Mouse (Mus musculus) MEL (cell line): ENCODE results near the gene Clpb. TPM values are rescaled to one million over a fixed set of nuclear protein-coding genes. Genes with fewer than 3 reads are reported as not detected.
A peak's percentile ranks its signal among the peaks of the same experiment; 100 is the strongest.

Experiments
- DNase-seq: peaks from one replicate; pipeline ENCODE4 v3.0.0; 2011; ENCODE audit warnings: low read depth, low spot score
- H3K27ac ChIP-seq: 2 replicates; pipeline ENCODE4 v1.5.1; 2012; ENCODE audit warnings: low read depth, mild to moderate bottlenecking, control low read depth, low read length, moderate library complexity; ENCODE audit not compliant: control insufficient read depth
- H3K27me3 ChIP-seq, 2 experiments: fragments of 150-350 bp in 1 of 2; sonication (generic) in 1 of 2; 2 replicates each; pipeline ENCODE4 v1.6.1; 2012; ENCODE audit warnings: low read length in 2 of 2, mild to moderate bottlenecking in 2 of 2, improper control_type of control experiment in 1 of 2, moderate library complexity in 1 of 2; ENCODE audit not compliant: insufficient read depth in 2 of 2, control insufficient read depth in 1 of 2
- H3K36me3 ChIP-seq, 2 experiments: 2 replicates each; pipeline ENCODE4 v1.6.1; 2012 to 2014; ENCODE audit warnings: low read length in 2 of 2, improper control_type of control experiment in 1 of 2, inconsistent platforms in 1 of 2, mild to moderate bottlenecking in 1 of 2; ENCODE audit not compliant: insufficient read depth in 2 of 2, control insufficient read depth in 1 of 2
- H3K4me1 ChIP-seq, 2 experiments: fragments of 150-350 bp in 1 of 2; sonication (generic) in 1 of 2; 2 replicates each; pipeline ENCODE4 v1.6.1; 2012; ENCODE audit warnings: low read length in 2 of 2, improper control_type of control experiment in 1 of 2, mild to moderate bottlenecking in 1 of 2; ENCODE audit not compliant: insufficient read depth in 2 of 2, control insufficient read depth in 1 of 2
- H3K4me3 ChIP-seq, 2 experiments: fragments of 150-350 bp in 1 of 2; sonication (generic) in 1 of 2; 2 replicates each; pipeline ENCODE4 v1.5.1; 2012; ENCODE audit warnings: low read depth in 2 of 2, low read length in 2 of 2, mild to moderate bottlenecking in 2 of 2, moderate library complexity in 2 of 2, control low read depth in 1 of 2, improper control_type of control experiment in 1 of 2; ENCODE audit not compliant: control insufficient read depth in 1 of 2, insufficient read depth in 1 of 2
- H3K79me2 ChIP-seq: 2 replicates; pipeline ENCODE4 v1.6.1; 2012; ENCODE audit warnings: mild to moderate bottlenecking, low read length, moderate library complexity; ENCODE audit not compliant: control insufficient read depth, poor library complexity, insufficient read depth
- H3K9ac ChIP-seq: 2 replicates; pipeline ENCODE4 v1.6.1; 2012; ENCODE audit warnings: low read depth, mild to moderate bottlenecking, control low read depth, low read length, moderate library complexity; ENCODE audit not compliant: control insufficient read depth, poor library complexity, severe bottlenecking
- H3K9me3 ChIP-seq: fragments of 150-350 bp; sonication (generic); replicated peaks from 2 replicates; pipeline ENCODE4 v1.6.1; 2012; ENCODE audit warnings: mild to moderate bottlenecking, low read length, improper control_type of control experiment, moderate library complexity; ENCODE audit not compliant: insufficient read depth
- BHLHE40 ChIP-seq: IDR thresholded peaks from 2 replicates; pipeline ENCODE4 v1.6.1; 2012; ENCODE audit warnings: low read depth, mild to moderate bottlenecking, inconsistent platforms, low read length, improper control_type of control experiment, borderline replicate concordance
- CHD1 ChIP-seq: IDR thresholded peaks from 2 replicates; pipeline ENCODE4 v1.6.1; 2012; ENCODE audit warnings: low read depth, mild to moderate bottlenecking, inconsistent platforms, low read length, improper control_type of control experiment
- CHD2 ChIP-seq: IDR thresholded peaks from 2 replicates; pipeline ENCODE4 v1.6.1; 2011; ENCODE audit warnings: low read length, improper control_type of control experiment
- CTCF ChIP-seq, 3 experiments: IDR thresholded peaks in 2 of 3; conservative IDR thresholded peaks in 1 of 3; 2 replicates each; pipeline ENCODE4 v1.5.1; 2011 to 2012; ENCODE audit warnings: low read length in 3 of 3, low read depth in 2 of 3, mild to moderate bottlenecking in 2 of 3, improper control_type of control experiment in 1 of 3, inconsistent platforms in 1 of 3, mixed read lengths in 1 of 3, moderate library complexity in 1 of 3; ENCODE audit not compliant: control insufficient read depth in 1 of 3, insufficient read depth in 1 of 3, poor library complexity in 1 of 3, severe bottlenecking in 1 of 3
- ELF1 ChIP-seq: IDR thresholded peaks from 2 replicates; pipeline ENCODE4 v1.6.1; 2014; ENCODE audit warnings: low read depth, mild to moderate bottlenecking, inconsistent platforms, low read length, improper control_type of control experiment, moderate library complexity
- EP300 ChIP-seq, 2 experiments: IDR thresholded peaks; 2 replicates each; pipeline ENCODE4 v1.6.1; 2011; ENCODE audit warnings: improper control_type of control experiment in 2 of 2, low read length in 2 of 2, low read depth in 1 of 2, mild to moderate bottlenecking in 1 of 2
- GABPA ChIP-seq: IDR thresholded peaks from 2 replicates; pipeline ENCODE4 v1.6.1; 2012; ENCODE audit warnings: low read depth, mild to moderate bottlenecking, inconsistent platforms, low read length, improper control_type of control experiment, moderate library complexity
- HCFC1 ChIP-seq: IDR thresholded peaks from 2 replicates; pipeline ENCODE4 v1.6.1; 2012; ENCODE audit warnings: low read depth, mild to moderate bottlenecking, inconsistent platforms, low read length, improper control_type of control experiment, moderate library complexity
- JUND ChIP-seq: IDR thresholded peaks from 2 replicates; pipeline ENCODE4 v1.6.1; 2011; ENCODE audit warnings: low read depth, mild to moderate bottlenecking, improper control_type of control experiment, low read length
- KAT2A ChIP-seq: conservative IDR thresholded peaks from 2 replicates; pipeline ENCODE4 v1.6.1; 2012; ENCODE audit warnings: low read depth, low read length, improper control_type of control experiment, inconsistent platforms
- MAFK ChIP-seq: IDR thresholded peaks from 2 replicates; pipeline ENCODE4 v1.6.1; 2011; ENCODE audit warnings: low read depth, mild to moderate bottlenecking, low read length, improper control_type of control experiment, borderline replicate concordance
- MXI1 ChIP-seq: IDR thresholded peaks from 2 replicates; pipeline ENCODE4 v1.6.1; 2011; ENCODE audit warnings: mild to moderate bottlenecking, low read depth, low read length, improper control_type of control experiment
- MYB ChIP-seq: IDR thresholded peaks from 2 replicates; pipeline ENCODE4 v1.6.1; 2011; ENCODE audit warnings: mild to moderate bottlenecking, low read depth, low read length, improper control_type of control experiment
- NRF1 ChIP-seq: IDR thresholded peaks from 2 replicates; pipeline ENCODE4 v1.6.1; 2014; ENCODE audit warnings: low read depth, mild to moderate bottlenecking, inconsistent platforms, low read length, improper control_type of control experiment, moderate library complexity; ENCODE audit not compliant: poor library complexity, insufficient read depth, severe bottlenecking
- POLR2AphosphoS2 ChIP-seq: IDR thresholded peaks from 2 replicates; pipeline ENCODE4 v1.6.1; 2011; ENCODE audit warnings: low read length, improper control_type of control experiment
- POLR2AphosphoS5 ChIP-seq: IDR thresholded peaks from 2 replicates; pipeline ENCODE4 v1.6.1; 2012; ENCODE audit warnings: low read depth, borderline replicate concordance, mild to moderate bottlenecking, inconsistent platforms, low read length, moderate library complexity, mixed read lengths
- RCOR1 ChIP-seq: IDR thresholded peaks from 2 replicates; pipeline ENCODE4 v1.6.1; 2012; ENCODE audit warnings: low read depth, mild to moderate bottlenecking, inconsistent platforms, low read length, improper control_type of control experiment
- SMC3 ChIP-seq: IDR thresholded peaks from 2 replicates; pipeline ENCODE4 v1.6.1; 2011; ENCODE audit warnings: low read depth, low read length, improper control_type of control experiment
- TBP ChIP-seq: IDR thresholded peaks from 2 replicates; pipeline ENCODE4 v1.8.0; 2011; ENCODE audit warnings: low read depth, low read length, improper control_type of control experiment
- UBTF ChIP-seq: IDR thresholded peaks from 2 replicates; pipeline ENCODE4 v1.6.1; 2012; ENCODE audit warnings: low read depth, mild to moderate bottlenecking, inconsistent platforms, low read length, improper control_type of control experiment, moderate library complexity, borderline replicate concordance; ENCODE audit not compliant: insufficient read depth
- USF2 ChIP-seq, 2 experiments: IDR thresholded peaks; 2 replicates each; pipeline ENCODE4 v1.6.1; 2011 to 2012; ENCODE audit warnings: improper control_type of control experiment in 2 of 2, low read length in 2 of 2, borderline replicate concordance in 1 of 2, inconsistent platforms in 1 of 2, low read depth in 1 of 2, mild to moderate bottlenecking in 1 of 2; ENCODE audit not compliant: insufficient read depth in 1 of 2
- ZC3H11A ChIP-seq: IDR thresholded peaks from 2 replicates; pipeline ENCODE4 v1.6.1; 2012; ENCODE audit warnings: low read depth, mild to moderate bottlenecking, inconsistent platforms, low read length, improper control_type of control experiment
- ZKSCAN1 ChIP-seq: IDR thresholded peaks from 2 replicates; pipeline ENCODE4 v1.6.1; 2012; ENCODE audit warnings: low read depth, mild to moderate bottlenecking, inconsistent platforms, low read length, improper control_type of control experiment, moderate library complexity
- ZNF384 ChIP-seq: IDR thresholded peaks from 2 replicates; pipeline ENCODE4 v1.6.1; 2012; ENCODE audit warnings: low read depth, mild to moderate bottlenecking, inconsistent platforms, low read length, improper control_type of control experiment
- polyA plus RNA-seq, 2 experiments: library from polyadenylated mRNA; stranded (reverse) in 1 of 2; unstranded in 1 of 2; fragments of >175 nt in 1 of 2; fragments of >200 nt in 1 of 2; gene quantifications; 2 replicates each; pipeline versions ENCODE4 v1.2.1 to v1.2.4; 2012; ENCODE audit warnings: low replicate concordance in 2 of 2, low read depth in 1 of 2; ENCODE audit not compliant: insufficient read length in 2 of 2, insufficient read depth in 1 of 2, missing spikeins in 1 of 2
- total RNA-seq: library from RNA; depleted of rRNA; stranded (reverse); fragments of 300-350 nt; gene quantifications from 2 replicates; pipeline ENCODE4 v1.2.3, GENCODE M21; 2012

The Clpb gene
- total and polyA plus RNA-seq, 3 experiments = 59.0 to 71.5 TPM; not detected in 1

DNA sequence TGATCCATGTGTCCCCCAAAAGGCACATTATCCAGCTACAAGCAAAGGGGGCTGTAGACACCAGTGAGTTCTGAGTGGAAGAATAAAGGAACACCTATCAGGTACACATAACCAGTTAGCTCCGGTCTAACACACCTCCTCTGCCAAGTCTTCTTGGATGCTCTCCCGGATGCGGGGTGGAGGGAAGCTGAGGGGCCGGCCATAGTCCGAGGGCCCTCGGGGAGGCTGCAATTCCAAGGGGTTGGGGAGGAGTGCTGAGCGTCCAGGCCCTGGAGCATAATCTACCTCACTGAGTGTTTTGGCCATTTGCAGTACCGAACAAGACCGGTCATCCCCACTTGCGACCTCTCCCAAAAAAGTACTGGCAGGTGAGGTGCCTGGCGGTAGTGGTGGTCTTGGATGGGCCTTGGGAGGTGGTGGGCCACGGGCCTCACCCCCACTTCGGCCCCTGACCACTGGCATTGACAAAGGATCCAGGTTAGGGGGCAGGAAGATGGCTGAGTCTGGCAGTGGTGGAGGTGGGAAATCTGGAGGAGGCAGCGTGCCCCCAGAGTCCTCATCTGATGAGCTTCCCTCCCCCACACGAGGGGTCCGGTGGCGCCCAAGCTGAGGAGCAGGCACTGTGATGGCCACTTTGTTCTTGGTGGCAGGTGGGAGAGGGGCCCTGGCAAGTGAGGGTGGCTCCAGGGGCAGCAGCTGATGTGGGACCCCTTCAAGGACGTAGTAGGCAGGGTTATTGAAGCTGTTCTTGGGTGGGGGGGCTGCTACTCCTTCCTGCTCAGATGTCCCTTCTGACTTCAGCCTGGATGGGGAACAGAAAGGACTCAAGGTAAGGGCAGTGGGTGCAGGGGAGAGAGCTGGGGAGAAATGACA is 160.6 kb downstream of the Clpb start:
- Histone ChIP-seq H3K4me3 (no peak overlapping the region), H3K27ac (no peak overlapping the region), H3K9ac (no peak overlapping the region), H3K79me2 (no peaks in the 10 kb centered on the region), H3K4me1 (no peaks in the 10 kb centered on the region), H3K9me3 (no peaks in the 10 kb centered on the region), H3K36me3 (no peaks in the 10 kb centered on the region; a peak in 1 of 4 replicates), H3K27me3 (no peaks in the 10 kb centered on the region)
- TF ChIP-seq CHD2 = no peak
- TF ChIP-seq JUND = no peak
- TF ChIP-seq TBP = no peak
- no peak for TF ChIP-seq KAT2A
- TF ChIP-seq POLR2AphosphoS2 = no peak
- TF ChIP-seq GABPA = no peak
- TF ChIP-seq ZKSCAN1 = no peak
- TF ChIP-seq ZC3H11A = no peak
- TF ChIP-seq BHLHE40 = no peak
- no peak for TF ChIP-seq RCOR1
- no peak for TF ChIP-seq MXI1
- no peak for TF ChIP-seq ELF1
- TF ChIP-seq NRF1 = no peak
- no peak for TF ChIP-seq EP300 (IDR thresholded peaks at IDR 0.05; ENCODE audit: low read depth in 1 of 2, low read length in 2 of 2)
- no peak for DNase-seq

- Histone ChIP-seq H3K27me3 (no peaks in the 10 kb centered on the region), H3K79me2 (no peaks in the 10 kb centered on the region), H3K9me3 (no peaks in the 10 kb centered on the region), H3K4me3 (no peak overlapping the region), H3K4me1 (0 out of 4 replicates have a peak, but pooled peaks cover 0 to 3% of the 10 kb centered on the region in 2 experiments), H3K27ac (no peak overlapping the region), H3K9ac (no peak overlapping the region), H3K36me3 (no peaks in the 10 kb centered on the region; a peak in 1 of 4 replicates)
- peak; percentile 38 for DNase-seq
- no peak for TF ChIP-seq KAT2A
- TF ChIP-seq MAFK = no peak
- TF ChIP-seq HCFC1 = no peak
- TF ChIP-seq POLR2AphosphoS5 = no peak
- no peak for TF ChIP-seq ELF1
- no peak for TF ChIP-seq USF2 (IDR thresholded peaks at IDR 0.05; ENCODE audit: borderline replicate concordance in 1 of 2, insufficient read depth in 1 of 2, low read depth in 1 of 2, low read length in 2 of 2)
- TF ChIP-seq JUND = no peak
- no peak for TF ChIP-seq MYB
- peak in 2 of 3 experiments; percentile 3 to 27; a peak in 2 of 6 replicates for TF ChIP-seq CTCF (IDR thresholded peaks at IDR 0.05 in 2 of 3, conservative IDR thresholded peaks at IDR 0.05 in 1 of 3; ENCODE audit: control insufficient read depth in 1 of 3, insufficient read depth in 1 of 3, low read depth in 2 of 3, low read length in 3 of 3, poor library complexity in 1 of 3, severe bottlenecking in 1 of 3)
- no peak for TF ChIP-seq UBTF
- TF ChIP-seq SMC3 = peak; percentile 26; the same call in 1 of the 2 replicates
- TF ChIP-seq ZNF384 = peak; percentile 57
- no peak for TF ChIP-seq CHD1
- no peak for TF ChIP-seq ZKSCAN1
Observed at GRCm38 (mm10) chr7:101830373-101830772, 166.9 kb downstream of the Clpb start.
